Mouse (Mus musculus) cerebellum, postnatal 25 days (tissue): ENCODE results near the gene Jchain.
"Not testable (repeated sequence)": the region's sequence is repeated elsewhere in the genome, so short reads cannot be mapped to it uniquely, and the experiment has no call there.

Source experiments
- DNase-seq, 2 experiments: peaks; one replicate each; pipeline ENCODE4 v3.0.0; 2021; ENCODE audit warnings: mixed read lengths in 2 of 2

The Jchain gene

GRCm38 (mm10) chr5:88527657-88528056 is at the start of gene Jchain:
Jchain (minus strand) TSS chr5:88527891.
- DNase-seq, result no peak

- DNase-seq, result no peak
These were observed 48.0 kb upstream of the Jchain start for GRCm38 (mm10) chr5:88575506-88576338.

GRCm38 (mm10) chr5:88574829-88575228 is 47.1 kb upstream of the Jchain start:
- no peak for DNase-seq

DNA sequence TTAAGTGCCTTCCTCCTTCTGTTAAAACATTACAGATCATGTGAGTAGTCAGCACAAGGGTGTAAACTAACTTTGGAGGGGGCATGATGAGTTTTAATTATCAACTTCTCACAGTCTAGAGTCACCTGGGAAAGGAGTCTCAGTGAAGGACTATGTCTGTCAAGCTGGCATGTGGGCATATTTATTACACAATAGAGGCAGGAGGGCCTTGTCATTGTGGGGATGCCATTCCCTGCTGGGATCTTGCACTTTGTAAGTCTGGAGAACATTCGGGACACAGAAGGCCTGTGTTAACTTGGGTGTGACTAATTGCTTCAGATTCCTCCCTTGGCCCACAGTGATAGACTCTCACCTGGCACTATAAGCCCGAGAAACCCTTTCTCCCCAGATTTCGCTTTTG is 41.9 kb upstream of the Jchain start:
- no peak for DNase-seq

DNA sequence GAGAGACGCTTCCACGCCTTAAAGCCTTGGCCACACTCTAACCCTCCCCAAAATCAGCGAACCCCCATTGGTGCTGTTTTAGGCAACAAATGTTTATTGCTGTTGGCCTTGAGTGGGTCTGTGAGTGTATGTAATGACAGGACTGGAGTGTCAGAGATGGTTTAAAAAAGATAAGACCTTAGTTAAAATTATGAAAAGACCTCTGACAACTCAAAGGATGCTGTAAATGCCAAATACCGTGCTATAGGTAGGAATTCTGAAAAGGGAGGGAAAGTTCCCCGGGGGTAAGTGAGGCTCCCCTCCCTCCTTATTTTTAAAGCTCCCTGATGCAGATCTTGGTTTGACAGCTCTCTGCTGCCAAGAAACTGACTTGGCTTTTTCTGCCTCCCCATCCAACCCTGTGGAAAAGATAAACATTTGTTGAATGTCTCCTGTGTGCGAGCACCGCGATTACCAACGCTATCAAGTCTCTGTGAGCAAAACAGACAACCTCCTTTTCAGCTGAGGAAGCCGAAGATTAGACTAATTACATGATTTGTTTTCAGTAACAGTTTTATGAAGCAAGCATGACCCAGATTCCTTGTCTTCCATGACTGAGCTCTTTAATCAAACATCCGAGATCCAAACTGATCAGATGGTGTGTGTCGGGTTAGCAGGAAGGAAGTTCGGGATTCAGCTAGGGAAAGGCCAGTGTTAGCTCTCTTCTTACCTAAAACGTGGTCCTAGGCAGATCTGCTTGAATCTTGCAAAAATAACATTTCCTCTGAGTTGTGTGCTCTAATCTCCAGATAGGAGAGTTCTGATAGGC is 38.5 kb upstream of the Jchain start:
- no peak for DNase-seq

DNA sequence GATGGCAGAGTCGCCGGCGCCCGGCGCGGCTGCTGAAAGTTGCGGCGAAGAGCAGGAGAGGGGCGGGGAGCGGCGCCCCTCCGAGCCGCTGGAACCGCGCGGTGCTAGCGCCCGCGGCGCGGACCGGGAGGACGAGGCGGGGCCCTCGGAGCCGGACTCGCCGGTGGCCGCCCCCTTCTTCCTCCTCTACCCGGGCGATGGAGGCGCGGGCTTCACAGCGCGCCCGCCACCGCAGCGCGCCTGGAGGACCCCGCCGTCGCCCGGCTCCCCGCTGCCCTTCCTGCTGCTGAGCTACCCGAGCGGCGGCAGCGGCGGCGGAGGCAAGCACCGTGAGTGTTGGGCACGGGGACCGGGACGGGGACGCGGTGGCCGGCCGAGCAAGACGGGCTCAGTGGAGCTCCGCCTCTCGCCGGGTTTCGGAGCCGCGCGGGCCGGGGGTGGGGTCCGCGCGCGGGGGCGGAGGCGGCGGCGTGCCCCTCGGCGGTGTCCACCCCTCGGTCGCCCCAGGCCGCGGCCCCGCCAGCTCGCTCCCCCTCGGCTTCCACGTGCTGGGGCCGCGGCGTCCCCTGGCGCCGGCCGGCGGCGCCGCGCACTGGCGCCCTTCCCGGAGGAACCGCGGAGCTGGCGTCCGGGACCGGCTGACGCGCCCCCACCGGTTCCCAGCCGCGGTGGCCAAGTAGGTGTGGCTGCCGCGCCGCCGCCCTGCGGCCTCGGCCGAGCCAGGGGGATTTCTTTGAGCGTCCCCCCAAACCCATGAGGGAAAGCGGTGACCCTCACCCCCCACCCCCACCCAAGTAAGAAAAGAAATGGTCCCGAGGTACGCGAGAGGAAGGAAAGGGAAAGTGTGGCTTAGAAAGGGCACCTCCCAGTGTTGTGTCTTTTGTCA is 37.7 kb upstream of the Jchain start:
- peak; percentile 80 to 86 for DNase-seq

GRCm38 (mm10) chr5:88564501-88565147 is 36.9 kb upstream of the Jchain start, which contains the start of gene Rufy3:
Rufy3 (plus strand) TSS chr5:88565040.
- DNase-seq, result peak; percentile 73 to 82

DNA sequence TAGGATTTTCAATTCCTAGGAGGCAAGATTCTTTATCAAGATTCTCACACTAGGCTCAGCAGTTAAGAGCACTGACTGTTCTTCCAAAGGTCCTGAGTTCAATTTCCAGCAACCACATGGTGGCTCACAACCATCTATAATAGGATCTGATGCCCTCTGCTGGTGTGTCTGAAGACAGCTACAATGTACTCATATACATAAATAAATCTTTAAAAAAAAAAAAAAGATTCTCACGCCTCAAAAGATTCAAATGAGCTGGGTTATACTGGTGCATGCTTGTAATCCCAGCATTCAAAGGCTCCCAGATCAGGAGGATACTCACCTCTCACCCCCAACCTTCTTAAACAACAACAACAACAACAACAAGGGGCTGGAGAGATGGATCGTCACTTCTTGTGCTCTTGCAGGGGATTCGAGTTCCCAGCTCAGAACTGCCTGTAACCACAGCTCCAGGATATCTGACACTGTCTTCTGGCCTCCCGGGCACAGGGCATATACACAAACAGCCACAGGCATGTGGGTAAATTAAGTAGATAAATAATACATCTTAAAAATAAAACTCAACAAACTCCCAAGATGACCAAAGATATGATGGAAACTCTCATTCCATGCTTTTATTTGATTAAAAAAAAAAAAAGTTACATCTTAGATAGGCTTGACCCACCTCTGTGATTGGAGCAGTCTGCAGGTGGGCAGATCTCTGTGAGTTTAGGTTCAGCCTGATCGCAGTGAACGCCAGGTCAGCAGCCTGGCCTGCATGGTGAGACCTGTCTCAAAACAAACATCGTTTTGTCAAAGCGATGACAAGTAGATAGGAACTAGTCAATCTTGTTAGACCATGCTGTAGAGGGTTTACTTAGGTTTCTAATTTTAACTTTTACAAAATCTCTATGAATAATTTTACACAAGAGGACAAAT is 35.4 kb upstream of the Jchain start:
- DNase-seq, result no peak

DNA sequence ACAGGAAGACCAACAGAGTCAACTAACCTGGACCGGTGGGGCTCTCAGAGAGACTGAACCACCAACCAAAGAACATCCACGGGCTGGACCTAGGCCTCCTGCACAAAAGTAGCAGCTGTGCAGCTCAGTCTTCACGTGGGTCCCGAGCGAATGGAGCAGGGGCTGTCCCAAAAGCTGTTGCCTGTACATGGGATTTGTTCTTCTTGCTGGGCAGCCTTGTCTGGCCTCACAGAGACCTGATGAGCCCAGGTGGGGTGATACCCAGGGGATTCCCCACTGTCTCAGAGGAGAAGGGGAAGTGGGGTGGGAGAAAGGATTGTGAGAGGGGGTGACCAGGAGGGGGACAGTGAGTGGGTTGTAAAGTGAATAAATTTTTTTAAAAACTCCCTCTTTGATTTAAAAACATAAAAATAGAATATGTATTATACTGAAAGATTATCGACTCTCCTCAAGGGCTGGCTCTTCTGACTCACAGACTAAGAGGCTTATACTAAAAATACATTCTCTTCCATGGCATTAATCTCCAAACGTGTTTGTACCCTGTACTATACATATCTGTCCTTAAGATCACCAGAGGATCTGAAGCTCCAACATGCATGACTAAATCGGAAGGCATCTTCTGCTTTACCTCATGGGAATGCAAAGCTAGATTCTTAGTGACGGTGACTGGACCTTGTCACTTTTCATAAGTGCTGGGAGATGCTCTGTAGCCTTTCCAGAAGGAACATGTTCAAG is 33.6 kb upstream of the Jchain start:
- no peak for DNase-seq

DNA sequence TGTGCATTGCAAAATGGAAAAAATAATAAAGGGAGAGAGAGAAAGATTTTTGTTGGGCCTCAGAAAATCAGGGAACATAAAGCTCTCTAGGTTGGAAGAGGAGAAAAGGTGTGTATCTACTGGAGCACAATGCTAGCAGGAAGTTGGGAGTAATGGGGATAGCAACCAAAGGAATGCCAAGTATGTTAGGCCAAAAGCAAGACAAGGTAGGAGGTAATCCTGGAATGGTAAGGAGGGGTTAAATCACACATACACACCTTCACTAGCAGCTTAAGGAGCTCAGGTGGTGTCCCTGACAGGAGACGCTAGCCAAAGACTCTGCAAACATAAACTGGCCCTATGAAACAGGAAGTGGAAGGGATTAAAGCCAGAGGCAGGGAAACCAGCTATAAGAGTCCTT is 31.3 kb upstream of the Jchain start:
- DNase-seq, result no peak

- peak; percentile 97 to 98 for DNase-seq
These were observed 26.6 kb upstream of the Jchain start, which contains the start of gene Utp3 for GRCm38 (mm10) chr5:88554086-88554886. Utp3 (plus strand) TSS chr5:88554462.

DNA sequence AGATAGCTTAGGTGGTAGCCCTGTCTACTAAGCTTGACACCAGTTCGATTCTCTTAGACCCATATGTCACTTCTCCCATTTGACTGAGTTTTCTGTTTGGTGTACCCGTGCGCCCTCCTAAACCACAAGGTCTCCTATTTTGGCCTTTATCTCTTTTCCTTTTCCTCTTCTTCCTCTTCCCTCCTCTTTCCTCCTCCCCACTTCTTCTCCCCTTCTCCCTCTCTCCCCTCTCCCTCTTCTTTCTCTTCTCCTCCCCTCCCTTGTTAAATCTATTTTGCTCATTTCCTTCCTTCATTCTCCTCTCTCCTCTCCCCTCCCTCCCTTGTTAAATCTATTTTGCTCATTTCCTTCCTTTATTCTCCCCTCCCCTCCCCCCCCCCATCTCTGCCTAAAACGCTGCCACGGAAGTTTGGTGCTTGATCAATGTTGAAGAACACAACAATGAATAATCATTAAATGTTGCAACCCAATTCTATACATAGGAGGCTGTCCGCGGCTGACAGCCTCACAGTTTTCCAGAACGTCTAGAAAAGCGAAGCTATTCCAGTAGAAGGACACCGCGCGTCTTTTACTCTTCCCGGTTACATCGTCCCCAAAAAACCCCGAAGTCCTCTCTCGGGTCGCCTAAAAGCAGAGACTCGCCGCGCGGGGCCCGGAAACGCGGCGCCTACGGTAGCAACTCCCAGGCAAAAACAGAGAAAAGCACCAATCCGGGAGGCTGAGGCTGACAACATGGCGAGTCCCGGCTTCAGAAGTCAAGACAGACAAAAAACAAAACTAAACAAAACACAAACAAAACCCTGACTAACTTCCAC is 25.8 kb upstream of the Jchain start:
- no peak for DNase-seq

GRCm38 (mm10) chr5:88545536-88545935 is 17.8 kb upstream of the Jchain start:
- DNase-seq, result no peak

- DNase-seq, result not testable (repeated sequence)
These were observed 16.7 kb upstream of the Jchain start for GRCm38 (mm10) chr5:88544411-88544810.

DNA sequence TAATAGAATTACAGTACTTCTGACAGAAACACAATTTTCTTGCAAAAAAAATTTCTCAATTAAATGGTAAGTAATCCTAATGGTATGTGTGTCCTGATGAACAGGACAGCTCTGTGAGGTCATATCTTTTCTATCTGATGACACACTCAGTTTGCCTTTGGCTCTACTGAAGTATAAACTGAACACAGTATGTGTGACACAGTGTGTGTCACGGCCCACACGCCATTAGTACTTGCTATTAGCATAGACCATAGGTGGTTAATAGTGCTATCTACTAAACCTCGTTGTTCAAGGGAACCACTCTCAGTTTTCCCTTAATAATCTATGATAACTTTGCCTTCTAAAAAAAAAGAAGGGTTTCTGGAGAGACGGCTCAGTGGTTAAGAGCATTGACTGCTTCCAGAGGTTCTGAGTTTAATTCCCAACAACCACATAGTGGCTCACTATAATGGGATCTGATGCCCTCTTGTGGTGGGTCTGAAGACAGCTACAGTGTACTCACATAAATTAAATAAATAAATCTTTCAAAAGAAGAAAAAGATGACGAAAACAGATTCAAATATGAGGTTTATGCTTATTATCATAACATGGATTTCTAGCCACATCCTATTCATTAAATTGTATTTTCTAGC is 15.1 kb upstream of the Jchain start:
- peak in 1 of 2 experiments; percentile 69 for DNase-seq

- no peak for DNase-seq
These were observed 13.2 kb upstream of the Jchain start for GRCm38 (mm10) chr5:88540845-88541244.

DNA sequence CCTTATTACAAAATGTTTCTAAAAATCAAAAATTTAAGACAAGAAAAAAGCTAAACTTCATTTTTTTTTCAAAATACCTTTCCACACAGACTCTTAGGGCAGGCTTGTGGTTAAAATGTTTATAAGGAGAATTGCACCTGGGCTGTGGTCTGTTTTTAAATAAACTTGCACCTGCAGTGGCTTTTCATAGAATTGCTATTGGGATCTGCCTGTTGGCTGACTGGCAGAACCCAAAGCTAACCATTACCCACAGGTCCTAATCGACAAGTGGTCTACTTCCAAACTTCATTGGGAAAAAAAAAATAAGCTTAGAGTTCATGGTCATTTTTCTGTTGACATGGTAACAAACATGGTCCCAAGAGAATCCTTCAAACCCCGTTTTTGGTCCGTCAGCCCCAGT is 7.0 kb upstream of the Jchain start:
- DNase-seq, result no peak

GRCm38 (mm10) chr5:88530908-88531307 is 3.2 kb upstream of the Jchain start:
- DNase-seq, result no peak
